Mouse (Mus musculus) hindlimb bud, embryonic 11.5 days (tissue): ENCODE data around the gene Bmper.

Experiments used
- DNase-seq: peaks from one replicate; pipeline ENCODE4 v3.0.0-alpha.2; 2012; ENCODE audit warnings: low read depth, low spot score; ENCODE audit errors: extremely low spot score

Bmper gene

DNA sequence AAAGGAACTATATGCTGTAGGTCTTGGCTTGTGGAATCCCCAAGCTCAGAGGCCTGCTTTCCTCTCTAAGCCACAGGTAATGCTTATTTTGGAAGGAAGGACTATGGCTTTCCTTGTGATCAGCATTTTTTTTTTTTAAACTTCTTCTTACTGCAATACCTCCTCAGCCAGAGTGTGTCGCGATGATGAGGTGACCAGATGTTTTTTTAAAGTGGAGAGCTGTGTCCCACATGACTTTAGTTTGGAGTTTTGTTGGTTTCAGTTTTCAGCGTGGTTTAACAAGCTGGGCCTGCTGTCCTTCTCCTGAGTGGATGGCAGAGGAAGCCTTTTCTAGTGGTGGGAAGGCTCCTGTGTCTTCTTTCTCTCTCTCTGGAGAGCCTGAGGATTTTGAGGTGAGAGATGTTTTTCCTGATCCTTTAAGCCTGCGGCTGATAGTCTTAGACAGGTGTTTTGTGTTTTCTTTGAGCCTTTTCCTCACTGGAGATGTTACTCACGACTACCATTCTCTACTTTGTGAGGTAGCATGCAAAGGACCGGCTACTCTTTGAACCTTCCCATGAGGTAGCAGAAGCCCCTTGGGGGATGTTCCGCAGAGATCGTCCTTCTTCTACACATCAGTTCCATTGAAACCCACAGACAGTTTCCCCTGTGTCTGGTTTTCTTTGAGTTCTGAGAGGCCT, 74.8 kb downstream of the Bmper start:
- no peak for DNase-seq

DNA sequence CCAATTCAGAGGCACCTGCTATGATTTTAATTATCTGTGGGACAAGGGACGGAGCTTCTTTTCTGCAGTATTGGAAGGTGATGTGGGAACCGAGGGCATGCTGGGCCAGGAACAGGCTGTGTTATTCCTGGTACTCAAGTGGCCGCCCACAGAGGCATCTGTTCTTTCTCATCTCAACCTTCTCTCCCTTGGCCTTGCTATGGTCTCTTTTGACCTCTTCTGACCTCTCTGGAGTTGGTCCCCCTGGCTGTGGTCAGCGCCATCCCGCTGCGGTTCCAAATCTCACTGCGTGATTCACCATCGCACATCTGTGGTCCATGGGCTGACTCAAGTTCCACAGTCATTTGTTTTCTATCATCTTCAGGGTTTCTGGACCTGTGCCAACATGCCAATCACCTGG, 77.5 kb downstream of the Bmper start:
- no peak for DNase-seq

DNA sequence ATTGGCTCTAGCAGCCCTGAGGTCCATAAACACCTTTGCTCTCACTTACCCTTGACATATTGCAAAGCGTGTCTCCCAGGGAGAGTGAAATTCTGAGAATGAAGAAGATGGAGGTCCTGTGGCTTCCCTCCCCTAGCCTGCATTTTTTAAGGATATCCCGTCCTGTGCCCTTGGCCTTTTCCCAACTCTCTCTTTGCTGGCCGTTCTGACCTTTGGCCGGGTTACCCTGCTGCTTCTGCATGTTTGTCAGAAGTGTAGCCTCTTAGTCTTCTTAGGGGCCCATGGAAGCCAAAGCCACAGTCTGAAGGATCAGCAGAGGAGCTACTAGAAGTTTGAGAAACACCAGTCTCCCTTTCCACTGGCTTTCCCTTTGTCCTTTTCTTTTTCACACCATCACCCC, 82.8 kb downstream of the Bmper start:
- DNase-seq = no peak

DNA sequence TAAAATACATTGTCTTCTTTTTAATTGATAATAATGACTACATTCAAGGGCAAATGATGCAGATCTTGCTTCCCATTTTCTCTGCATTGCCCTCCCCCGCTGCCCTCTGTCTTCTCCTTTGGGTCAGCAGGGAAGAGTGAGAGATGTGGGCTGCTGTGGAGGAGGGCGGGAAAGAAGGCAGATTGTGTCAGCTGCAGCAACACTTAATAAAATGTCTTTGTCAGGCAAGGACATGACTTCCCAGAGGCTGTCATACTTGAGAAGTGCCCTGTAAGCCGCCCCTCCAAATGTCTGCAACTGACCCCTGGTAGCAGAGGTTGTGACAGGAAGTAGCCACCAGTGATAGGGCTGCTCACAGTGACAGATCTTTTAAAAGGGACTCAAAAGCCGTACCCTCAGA, 83.3 kb downstream of the Bmper start:
- no peak for DNase-seq

DNA sequence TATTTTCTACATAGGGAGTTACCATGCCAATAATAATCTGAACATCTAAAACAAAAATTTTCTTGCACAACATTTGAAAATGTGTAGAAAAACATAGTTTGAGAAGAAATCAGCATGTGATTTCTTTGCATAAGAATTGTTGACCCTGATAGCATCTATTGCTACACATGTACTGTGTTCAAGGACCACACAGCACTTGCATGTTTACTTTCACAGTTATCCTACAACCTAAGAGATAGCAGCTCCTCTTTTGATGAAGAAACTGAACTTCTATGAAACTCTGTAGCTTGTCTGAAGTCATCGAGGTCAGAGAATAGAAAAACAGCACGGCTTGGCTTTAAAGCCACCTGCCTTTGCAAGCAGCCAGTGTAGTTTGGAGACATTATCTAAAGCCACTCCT, 85.0 kb downstream of the Bmper start:
- DNase-seq = no peak

DNA sequence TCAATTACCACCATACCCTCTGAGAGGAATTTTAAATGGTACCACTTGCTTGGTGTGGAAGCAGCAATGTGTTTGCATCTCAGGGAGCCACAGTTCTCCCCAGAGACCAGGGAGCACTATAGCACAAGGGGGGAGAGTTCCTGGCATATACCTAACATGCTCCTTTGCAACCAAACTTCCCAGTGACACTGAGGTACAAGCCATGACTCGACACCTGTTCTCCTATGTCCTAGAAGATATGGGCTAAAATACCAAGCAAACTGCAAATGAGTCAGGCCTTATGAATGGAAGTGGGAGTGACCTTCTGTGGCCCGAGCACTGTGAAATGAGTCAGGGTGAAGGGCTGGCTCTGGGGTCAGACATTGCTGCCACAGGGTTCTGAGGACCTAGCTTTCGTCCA, 88.1 kb downstream of the Bmper start:
- DNase-seq = no peak

DNA sequence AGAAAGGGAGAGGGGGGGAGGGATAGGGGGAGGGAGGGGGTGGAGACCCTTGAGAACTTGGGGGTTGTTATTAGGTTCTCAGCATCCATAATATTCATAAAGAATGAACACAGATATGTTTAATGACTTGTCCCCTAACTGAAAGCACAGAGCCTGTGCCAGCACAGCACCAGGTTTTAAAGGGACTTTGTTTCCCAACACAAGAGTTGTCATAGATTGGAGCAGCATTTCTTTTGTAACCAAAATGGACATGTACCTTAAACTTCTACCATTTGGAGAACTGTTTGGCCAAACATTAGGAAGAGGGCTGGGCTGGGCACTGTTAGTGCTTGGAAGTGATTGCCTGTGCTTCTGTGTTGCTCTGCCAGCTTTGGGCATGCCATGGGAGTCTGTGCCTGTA, 89.1 kb downstream of the Bmper start:
- no peak for DNase-seq

DNA sequence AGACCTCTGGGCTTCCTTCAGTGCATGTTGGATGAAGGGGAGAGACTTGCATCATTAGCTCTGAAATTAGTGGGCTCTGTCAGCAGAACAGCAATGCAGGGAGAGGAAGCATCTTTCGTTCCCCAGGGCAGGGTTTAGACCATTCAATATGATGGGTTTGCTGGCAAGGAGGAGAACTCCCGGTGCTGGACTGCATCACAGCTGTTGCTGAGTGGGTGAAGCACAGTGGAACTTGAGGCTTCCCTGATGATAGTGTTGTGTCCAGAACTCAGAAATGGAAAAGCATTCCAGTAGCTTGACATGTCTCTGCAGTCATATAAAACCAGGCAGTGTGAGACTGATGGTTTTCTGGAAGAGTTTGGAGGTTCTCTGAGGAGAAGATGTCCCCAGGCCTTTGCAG, 90.0 kb downstream of the Bmper start:
- DNase-seq = no peak

DNA sequence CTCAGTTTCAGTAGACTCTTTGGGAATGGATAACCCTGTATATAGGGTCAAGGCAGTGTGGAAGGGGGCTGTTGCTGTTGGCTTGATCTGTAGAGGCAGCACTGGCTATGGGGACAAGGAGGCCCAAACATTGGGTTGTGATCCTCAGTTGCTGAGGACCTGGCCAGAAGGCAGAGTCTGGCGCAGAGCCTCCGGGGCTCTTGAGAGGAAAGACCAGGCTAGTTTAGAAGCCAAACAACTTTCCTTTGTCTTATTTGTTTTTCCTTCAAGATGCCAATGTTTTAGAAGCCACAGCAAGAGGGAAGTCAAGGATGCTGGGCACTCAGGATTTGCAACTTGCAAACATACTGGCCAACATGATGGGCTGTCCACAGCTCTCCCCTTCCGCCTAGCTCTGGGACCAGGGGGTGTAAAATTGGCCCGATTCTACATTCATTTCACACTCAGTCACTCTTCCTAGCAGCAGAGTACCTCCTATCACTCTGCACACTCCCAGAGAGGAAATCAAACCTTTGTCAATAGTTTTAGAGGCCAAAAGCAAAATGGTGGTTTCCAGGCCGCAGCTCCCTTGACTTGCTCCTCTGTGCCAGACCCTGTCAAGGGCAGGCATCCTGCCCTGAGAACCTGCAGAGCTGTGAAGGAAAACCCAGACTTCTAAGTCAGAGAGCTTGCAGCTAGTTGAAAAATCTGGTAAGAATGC, 92.9 kb downstream of the Bmper start:
- no peak for DNase-seq

DNA sequence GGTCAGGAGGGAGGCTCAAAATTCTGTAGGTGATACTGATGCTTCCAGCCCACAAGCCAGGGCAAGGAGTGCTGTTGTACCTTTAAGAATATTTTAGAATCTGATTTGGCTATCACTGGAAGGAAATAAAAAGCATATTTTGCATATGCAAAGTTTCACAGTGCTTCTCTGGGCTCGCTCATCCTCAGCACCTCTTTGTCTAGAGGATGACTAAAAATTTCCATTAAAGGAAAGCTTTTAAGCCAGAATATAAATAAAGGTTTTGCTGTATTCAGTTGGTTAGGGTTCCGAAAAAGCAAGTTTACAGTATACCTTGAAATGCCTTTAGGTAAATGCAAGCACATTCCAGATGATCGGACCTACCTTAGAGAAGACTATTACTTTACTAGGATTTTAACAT, 105.0 kb downstream of the Bmper start:
- DNase-seq = no peak

DNA sequence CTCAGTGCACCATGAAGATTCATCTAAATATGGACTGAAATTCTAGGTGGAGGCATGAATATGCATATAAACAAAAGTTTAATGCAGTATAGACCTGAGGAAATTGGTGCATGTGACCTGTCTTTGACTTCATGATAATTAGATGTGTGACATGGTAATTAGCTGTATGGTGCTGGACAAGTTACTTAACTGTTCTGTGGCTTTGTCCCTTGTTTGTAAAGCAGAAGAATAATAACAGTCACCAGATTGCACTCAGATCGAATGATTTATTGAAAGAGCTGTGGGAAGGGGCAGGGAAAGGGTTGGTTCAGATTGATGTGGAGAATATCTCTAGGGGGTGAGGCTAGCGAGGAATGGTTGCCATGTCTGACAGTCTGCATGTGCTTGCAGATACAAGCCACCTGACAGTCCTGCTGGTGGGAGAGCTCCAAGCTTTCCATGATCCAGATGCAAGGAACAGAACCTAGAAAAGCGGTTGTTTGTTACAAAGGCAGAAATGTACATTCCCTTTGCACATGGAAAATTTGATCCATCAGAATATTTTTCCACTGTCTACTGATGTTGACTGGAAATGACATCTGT, 110.3 kb downstream of the Bmper start:
- DNase-seq = no peak

DNA sequence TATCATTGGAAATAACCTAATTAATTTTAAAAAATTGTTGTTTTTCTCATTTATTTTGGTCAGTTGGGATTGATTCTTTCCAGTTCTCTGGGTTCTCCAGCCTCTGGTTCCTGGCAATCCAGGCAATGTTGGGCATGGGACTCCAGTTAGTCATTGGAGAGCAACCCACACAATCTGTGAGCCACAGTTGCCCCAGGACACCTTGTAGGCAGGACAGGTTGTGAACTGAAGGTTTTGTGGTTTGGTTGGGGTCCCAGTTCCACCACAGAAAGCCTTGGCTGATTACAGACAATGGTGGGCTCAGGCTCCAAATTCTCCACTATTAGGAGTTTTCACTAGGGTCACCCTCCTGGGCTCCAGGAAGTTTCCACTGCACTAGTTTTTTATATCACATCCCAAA, 117.7 kb downstream of the Bmper start:
- DNase-seq = no peak

DNA sequence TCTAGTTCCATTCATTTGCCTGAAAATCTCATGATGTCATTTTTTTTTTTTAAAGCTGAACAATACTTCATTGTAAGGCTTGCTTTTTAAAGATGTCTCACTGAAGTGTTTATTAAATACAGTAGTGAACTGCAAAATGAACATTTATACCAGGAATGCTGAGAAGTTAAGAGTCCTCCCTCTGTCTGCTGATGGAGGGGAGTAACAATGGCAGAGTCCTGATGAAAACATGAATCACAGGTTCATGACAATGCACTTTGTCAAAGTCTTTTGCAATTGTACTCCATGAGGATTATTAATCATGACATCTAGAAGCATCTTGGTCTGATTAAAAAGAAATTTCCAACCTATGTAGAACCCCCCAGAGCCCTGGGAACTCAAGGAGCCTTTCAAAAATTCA, 118.4 kb downstream of the Bmper start:
- DNase-seq = no peak

DNA sequence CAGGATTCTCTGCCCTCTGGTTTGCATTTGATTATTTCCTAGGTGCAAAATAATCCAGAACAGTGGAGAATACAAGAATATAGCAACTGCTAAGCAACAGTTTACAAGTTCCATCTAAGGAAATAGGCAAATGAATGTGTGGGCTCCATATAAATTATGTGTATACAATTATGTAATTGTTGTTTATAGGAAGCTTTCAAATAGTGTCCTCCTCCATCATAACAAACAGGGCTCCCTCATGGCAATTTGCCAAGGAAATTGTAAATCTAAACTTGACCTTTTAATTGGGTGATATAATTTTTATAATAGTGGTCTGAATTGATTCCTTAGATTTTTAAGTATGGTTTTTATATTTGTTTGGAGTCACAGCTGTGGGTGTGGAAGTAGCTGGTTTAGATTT, 121.5 kb downstream of the Bmper start:
- no peak for DNase-seq

DNA sequence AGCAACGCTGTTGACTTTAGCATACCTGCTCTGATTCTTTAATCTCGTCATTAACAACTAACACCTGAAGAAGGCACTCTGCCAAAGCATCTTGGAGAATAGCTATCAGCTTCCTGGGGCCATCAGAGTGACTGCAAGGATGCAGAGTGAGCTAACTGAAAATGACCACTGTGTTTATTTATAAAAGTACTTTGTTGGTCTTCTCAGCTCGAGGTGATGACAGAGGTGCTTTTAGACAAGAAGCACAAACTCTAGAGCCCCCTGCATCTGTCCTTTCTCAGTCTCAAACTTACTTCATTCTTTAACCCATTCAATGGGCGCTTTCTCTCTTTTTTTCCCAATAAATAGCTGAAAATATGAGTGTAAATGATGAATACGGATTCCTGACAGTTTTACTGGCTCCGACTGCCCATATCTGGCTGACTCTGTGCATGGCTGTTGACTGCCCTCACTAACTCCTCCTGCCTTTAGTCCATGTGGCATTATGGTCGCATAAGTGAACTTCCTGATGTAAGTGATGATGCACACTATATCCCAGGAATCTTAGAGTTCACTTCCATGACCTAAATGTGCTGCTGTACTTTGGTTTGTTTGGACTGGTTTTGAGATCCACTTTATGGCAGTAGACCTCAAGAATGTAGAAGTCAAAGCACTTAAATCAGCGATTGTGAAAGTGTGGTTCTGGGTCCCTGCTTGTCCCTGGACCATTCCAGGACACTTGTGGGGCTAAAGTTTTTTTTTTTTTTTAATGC, 122.4 kb downstream of the Bmper start:
- no peak for DNase-seq

DNA sequence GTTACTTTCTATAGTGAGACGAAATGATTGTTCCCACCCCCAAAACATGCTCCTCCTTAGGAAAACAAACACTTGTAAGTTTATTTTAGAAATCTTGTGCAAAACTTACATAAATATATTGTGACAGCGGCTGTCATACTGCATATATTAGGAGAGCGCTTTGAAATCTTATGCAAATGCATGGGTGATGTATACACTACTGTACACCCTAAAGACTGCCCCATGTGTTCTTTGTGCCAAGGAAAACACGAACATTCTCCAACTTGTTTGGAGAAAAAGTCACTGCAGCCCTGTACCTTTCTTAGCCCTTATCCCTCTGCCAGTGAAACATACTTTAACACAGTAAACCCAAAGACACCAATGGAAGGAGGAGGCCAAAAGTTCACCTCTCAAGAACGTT, 126.7 kb downstream of the Bmper start:
- DNase-seq = no peak

DNA sequence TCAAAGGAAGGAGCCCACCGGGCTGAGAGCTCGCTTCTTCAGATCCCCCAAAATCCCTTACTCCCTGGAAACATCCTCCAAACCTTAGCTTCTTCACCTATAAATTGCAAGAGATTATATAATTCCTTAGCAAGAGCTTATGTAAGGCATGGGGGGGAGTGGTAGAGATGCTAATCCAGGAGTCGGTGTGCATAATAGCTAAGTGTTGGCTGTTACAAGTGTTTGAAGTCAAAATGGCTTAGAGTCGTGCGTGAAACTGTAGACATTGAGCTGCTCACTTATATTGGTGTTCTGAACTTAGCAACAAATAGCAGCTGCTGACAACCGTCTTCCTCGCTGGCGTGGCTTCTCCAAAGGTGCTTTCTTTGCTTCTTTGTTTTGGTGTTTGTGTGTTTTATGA, 128.5 kb downstream of the Bmper start:
- no peak for DNase-seq

DNA sequence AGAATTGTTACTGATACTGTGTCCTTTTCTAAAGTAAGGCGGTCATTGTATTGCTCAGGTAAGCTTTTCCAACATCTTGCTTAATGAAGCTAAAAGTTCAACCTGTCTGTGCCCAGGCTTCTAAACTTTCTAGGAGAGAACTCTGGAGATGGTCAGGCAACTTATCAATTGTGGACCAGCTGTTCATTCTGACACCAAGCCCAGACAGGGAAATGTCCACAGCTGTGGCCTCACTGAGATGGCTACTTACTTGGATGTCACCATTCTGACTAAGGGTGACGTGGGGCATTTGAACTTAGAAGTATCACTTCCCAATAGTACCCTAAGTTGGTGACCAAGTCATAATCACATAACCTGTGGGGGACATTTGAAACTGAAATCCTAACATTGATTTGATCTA, 129.5 kb downstream of the Bmper start:
- no peak for DNase-seq

DNA sequence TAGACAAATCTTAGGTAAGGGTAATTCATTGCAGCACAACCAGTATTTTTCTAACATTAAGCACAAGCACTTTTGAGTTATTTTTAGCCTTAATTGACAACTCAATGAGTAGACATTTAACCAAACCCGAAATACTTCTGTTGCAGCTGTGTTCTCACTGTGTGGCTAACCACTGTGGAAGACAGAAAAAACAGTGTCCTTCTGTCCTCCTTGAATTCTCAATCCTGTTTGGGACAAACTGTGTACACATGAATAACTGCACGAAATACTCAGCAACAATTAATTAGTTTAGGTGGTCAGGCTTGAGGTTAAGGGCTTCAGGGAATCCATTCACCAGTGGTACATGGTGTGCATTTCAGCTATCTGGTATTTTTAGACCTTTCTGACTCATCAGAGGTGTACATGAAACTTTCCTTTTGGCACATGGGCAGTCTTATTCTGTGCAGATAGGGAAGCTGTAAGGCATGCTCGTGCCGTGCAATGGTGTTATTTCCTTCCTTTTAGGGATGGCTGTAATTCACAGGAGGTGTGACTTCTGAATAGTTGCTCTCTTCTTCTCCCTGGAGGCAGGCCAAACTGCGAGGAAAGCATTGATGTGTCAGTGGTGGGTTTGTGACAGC, 131.4 kb downstream of the Bmper start:
- DNase-seq = no peak

DNA sequence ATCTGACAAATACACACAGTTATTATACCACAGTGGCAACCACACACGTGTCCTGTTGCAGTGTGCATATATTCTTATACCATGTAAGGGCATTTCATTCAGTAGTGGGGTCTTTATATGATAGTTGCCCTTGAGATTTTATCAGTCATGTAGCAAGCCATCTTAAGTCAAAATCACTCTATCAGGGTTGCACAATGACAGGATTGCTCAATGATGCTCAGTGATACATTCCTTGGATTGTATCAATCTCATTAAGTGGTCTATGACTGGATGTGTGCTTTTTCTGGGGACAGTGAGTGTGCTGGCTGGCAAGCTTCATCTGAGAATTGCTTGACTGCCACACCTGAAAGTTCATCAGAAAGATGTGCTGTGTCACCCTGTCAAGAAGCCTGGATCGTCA, 135.2 kb downstream of the Bmper start:
- no peak for DNase-seq

DNA sequence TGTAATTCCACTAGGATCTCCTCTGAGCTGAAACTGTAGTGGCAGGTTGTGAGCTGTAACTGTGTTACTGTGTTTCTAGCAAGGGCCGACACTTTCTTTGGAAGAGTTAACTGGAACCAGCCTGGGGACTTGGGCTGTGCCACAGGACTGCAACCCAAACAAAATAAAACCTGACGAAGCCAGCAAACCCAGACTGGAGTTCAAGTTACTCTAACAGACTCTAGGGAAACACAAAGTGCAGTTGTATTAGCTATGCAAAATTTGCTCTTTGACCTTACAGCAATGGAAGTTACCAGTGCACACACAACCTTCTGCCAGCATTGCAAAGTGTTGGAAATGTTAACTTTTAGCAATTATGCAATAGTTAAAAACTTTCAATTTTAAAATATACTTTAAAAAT, 140.3 kb downstream of the Bmper start:
- DNase-seq = no peak

DNA sequence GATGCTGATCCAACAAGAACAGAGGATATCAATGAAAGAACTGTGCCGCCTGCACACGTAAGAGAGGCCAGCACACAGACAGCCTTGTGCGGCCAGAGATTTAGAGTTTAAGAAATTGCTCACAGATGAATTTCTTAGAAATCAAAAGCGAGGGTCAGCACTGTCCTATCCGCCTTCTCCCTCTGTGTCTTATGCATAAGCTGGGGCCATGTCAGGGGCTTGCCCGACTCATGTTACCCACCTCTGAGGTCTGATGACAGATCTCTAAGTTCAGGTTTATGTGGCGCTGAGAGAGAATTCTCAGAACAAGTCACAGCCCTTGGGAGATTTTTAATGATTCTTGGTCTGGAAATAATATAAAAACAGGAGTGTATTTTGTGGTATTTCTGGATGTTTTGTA, 140.7 kb downstream of the Bmper start:
- DNase-seq = no peak
